Mouse (Mus musculus): ENCODE results near the gene Sys1. TPM values are rescaled to one million over a fixed set of nuclear protein-coding genes. Genes with fewer than 3 reads are reported as not detected.
A peak's percentile ranks its signal among the peaks of the same experiment; 100 is the strongest.

The Sys1 gene
- polyA plus RNA-seq, 2 experiments, result 48.4 to 73.1 TPM

- ATAC-seq (ENCODE audit: low FRiP score, low read depth) (no peak), DNase-seq (ENCODE audit: low spot score) (no peak)
- no peak for TF ChIP-seq POLR2A (IDR thresholded peaks at IDR 0.05; ENCODE audit: borderline replicate concordance, extremely low read depth, insufficient read depth, insufficient read length)
- 48% methylated on average over 15 of the region's 15 CpGs for WGBS
- H3K4me3 ChIP-seq (replicated peaks; ENCODE audit: low read length), result no peak overlapping the region
- H3K4me2 ChIP-seq (replicated peaks; ENCODE audit: low read depth, low read length, severe bottlenecking), result 0 out of 2 replicates have a peak overlapping the region, but pooled peaks have one; percentile 7
- no peaks in the 10 kb centered on the region for H3K27me3 ChIP-seq (ENCODE audit: control insufficient read depth, insufficient read depth, low read length)
- 0 out of 2 replicates have a peak overlapping the region, but pooled peaks have one; percentile 26 for H3K27ac ChIP-seq (replicated peaks; ENCODE audit: low read depth, low read length)
- peaks cover 46% of the 10 kb centered on the region for H3K4me1 ChIP-seq (ENCODE audit: control insufficient read depth, insufficient read depth, low read length)
- peaks cover 41% of the 10 kb centered on the region for H3K36me3 ChIP-seq (ENCODE audit: control insufficient read depth, insufficient read depth, low read length)
- no peak overlapping the region for H3K9ac ChIP-seq (ENCODE audit: low read depth, low read length, severe bottlenecking)
- no peaks in the 10 kb centered on the region for H3K9me3 ChIP-seq (ENCODE audit: control insufficient read depth, low read length)
These were observed 26.7 kb upstream of the Sys1 start for GRCm38 (mm10) chr2:164429881-164430615.

GRCm38 (mm10) chr2:164430697-164431096 is 26.1 kb upstream of the Sys1 start:
- DNase-seq (ENCODE audit: low spot score) (no peak), ATAC-seq (ENCODE audit: low FRiP score, low read depth) (0 out of 2 replicates have a peak, but pooled peaks have one; percentile 32)
- 6% methylated on average over 7 of the region's 7 CpGs for WGBS
- Histone ChIP-seq H3K27ac (replicated peaks; ENCODE audit: low read depth, low read length) (0 out of 2 replicates have a peak overlapping the region, but pooled peaks have one; percentile 26), H3K4me2 (replicated peaks; ENCODE audit: low read depth, low read length, severe bottlenecking) (peak overlapping the region; percentile 7; the same call in 1 of the 2 replicates), H3K4me1 (ENCODE audit: control insufficient read depth, insufficient read depth, low read length) (peaks cover 53% of the 10 kb centered on the region), H3K9me3 (ENCODE audit: control insufficient read depth, low read length) (no peaks in the 10 kb centered on the region), H3K4me3 (replicated peaks; ENCODE audit: low read length) (no peak overlapping the region), H3K9ac (ENCODE audit: low read depth, low read length, severe bottlenecking) (no peak overlapping the region), H3K27me3 (ENCODE audit: control insufficient read depth, insufficient read depth, low read length) (no peaks in the 10 kb centered on the region), H3K36me3 (ENCODE audit: control insufficient read depth, insufficient read depth, low read length) (peaks cover 35% of the 10 kb centered on the region)
- TF ChIP-seq POLR2A (IDR thresholded peaks at IDR 0.05; ENCODE audit: borderline replicate concordance, extremely low read depth, insufficient read depth, insufficient read length), result no peak

- H3K9ac ChIP-seq (ENCODE audit: low read depth, low read length, severe bottlenecking), result no peak overlapping the region
- H3K27me3 ChIP-seq (ENCODE audit: control insufficient read depth, insufficient read depth, low read length), result no peaks in the 10 kb centered on the region
- no peak overlapping the region for H3K4me3 ChIP-seq (replicated peaks; ENCODE audit: low read length)
- DNase-seq (ENCODE audit: low spot score), result no peak
- H3K9me3 ChIP-seq (ENCODE audit: control insufficient read depth, low read length), result no peaks in the 10 kb centered on the region
- H3K4me2 ChIP-seq (replicated peaks; ENCODE audit: low read depth, low read length, severe bottlenecking), result no peak overlapping the region
- no peak overlapping the region for H3K27ac ChIP-seq (replicated peaks; ENCODE audit: low read depth, low read length)
- WGBS, result 67% methylated on average over 9 of the region's 9 CpGs
- ATAC-seq (ENCODE audit: low FRiP score, low read depth), result no peak
- peaks cover 23% of the 10 kb centered on the region for H3K36me3 ChIP-seq (ENCODE audit: control insufficient read depth, insufficient read depth, low read length)
- peaks cover 65% of the 10 kb centered on the region for H3K4me1 ChIP-seq (ENCODE audit: control insufficient read depth, insufficient read depth, low read length)
- no peak for TF ChIP-seq POLR2A (IDR thresholded peaks at IDR 0.05; ENCODE audit: borderline replicate concordance, extremely low read depth, insufficient read depth, insufficient read length)
These were observed 24.9 kb upstream of the Sys1 start for GRCm38 (mm10) chr2:164431676-164432465.

- Histone ChIP-seq H3K27me3 (ENCODE audit: control insufficient read depth, insufficient read depth, low read length) (no peaks in the 10 kb centered on the region), H3K4me1 (ENCODE audit: control insufficient read depth, insufficient read depth, low read length) (peaks cover 71% of the 10 kb centered on the region), H3K36me3 (ENCODE audit: control insufficient read depth, insufficient read depth, low read length) (peaks cover 18% of the 10 kb centered on the region), H3K27ac (replicated peaks; ENCODE audit: low read depth, low read length) (0 out of 2 replicates have a peak overlapping the region, but pooled peaks have one; percentile 26), H3K9me3 (ENCODE audit: control insufficient read depth, low read length) (no peaks in the 10 kb centered on the region), H3K4me2 (replicated peaks; ENCODE audit: low read depth, low read length, severe bottlenecking) (peak overlapping the region; percentile 20), H3K4me3 (replicated peaks; ENCODE audit: low read length) (no peak overlapping the region), H3K9ac (ENCODE audit: low read depth, low read length, severe bottlenecking) (no peak overlapping the region; the same call in 1 of the 2 replicates)
- ATAC-seq (ENCODE audit: low FRiP score, low read depth) (no peak), DNase-seq (ENCODE audit: low spot score) (no peak)
- 17% methylated on average over 22 of the region's 22 CpGs for WGBS
- no peak for TF ChIP-seq POLR2A (IDR thresholded peaks at IDR 0.05; ENCODE audit: borderline replicate concordance, extremely low read depth, insufficient read depth, insufficient read length)
These were observed 24.1 kb upstream of the Sys1 start for GRCm38 (mm10) chr2:164432541-164433191.

Data from limb, embryonic 14.5 days (tissue).